15 mouse cellular contexts compared by ENCODE assay signal in the genomic region with DNA sequence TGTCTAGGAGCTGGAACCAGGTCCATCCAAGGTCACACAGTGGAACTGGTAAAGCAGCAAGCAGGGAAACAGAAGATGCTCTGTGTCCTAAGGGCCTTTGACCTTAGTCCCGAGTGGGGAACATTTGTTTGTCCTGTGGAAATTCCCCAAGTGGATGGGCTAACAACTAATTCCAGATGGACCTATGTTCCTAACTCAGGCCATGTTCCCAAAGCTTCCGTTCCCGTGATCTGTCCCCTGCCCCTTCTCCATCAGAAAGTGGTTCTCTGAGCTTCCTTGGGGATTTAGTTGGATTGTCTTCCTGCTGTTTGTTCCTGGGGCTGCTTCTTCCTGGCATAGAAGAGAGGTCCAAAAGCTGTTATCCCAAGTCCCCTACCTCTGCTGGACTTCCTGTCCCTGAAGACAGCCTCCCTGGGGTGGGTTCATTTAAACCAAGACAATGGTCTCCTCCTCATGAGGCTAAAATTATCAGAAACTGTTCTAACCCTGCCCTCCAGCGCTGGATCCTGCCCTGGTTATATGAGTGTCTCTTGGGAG. TPM values are rescaled to one million over a fixed set of nuclear protein-coding genes. Genes with fewer than 3 reads are reported as not detected.
DNase-seq lines count a peak whose midpoint lies in the region; ATAC-seq and TF ChIP-seq lines count a peak whose summit lies in the region.
"Had no signal": no experiment of that assay in that cellular context is flagged by ENCODE, and none has a peak within 500 bp of the region (broad histone marks: within the 10 kb centered on the region; RNA-seq: fewer than 3 reads in every experiment).

No protein-coding gene starts in this region.

- H3K4me1 ChIP-seq in liver, adult 2 months (ENCODE audit: control insufficient read depth, insufficient read depth, low read length), result peaks cover 20% of the 10 kb centered on the region
- no peaks in the 10 kb centered on the region for H3K4me1 ChIP-seq in hindbrain, embryonic 12.5 days
- H3K4me1 ChIP-seq: forebrain, embryonic 15.5 days had no signal

- DNase-seq in adrenal gland, postnatal 14 days, result peak; percentile 48
- DNase-seq in adrenal gland, adult 18-20 months (ENCODE audit: low spot score in 2 of 2), result no peak
- peak; percentile 71 for DNase-seq in liver, adult 2 months (ENCODE audit: extremely low read depth, low read depth, low spot score)
- no peak for DNase-seq in liver
- peak; percentile 54 to 58 for DNase-seq in heart, postnatal 10 days
- DNase-seq in kidney, postnatal 36 days, result peak; percentile 48 to 81
- DNase-seq in ovary, postnatal 14 days (ENCODE audit: low spot score), result no peak
- DNase-seq: cerebellum, postnatal 25 days; layer of hippocampus, postnatal 36 days; right cerebral cortex, postnatal 4 days had no signal

- no peaks in the 10 kb centered on the region for H3K79me2 ChIP-seq in liver, adult 2 months (ENCODE audit: control insufficient read depth, insufficient read depth, low read length)

- peak overlapping the region; percentile 73 for H3K27ac ChIP-seq in liver, adult 2 months (replicated peaks; ENCODE audit: insufficient read depth, low read depth, low read length)
- H3K27ac ChIP-seq in hindbrain, embryonic 12.5 days, result no peak overlapping the region
- H3K27ac ChIP-seq: embryonic facial prominence, embryonic 13.5 days; forebrain, embryonic 15.5 days; limb, embryonic 13.5 days; stomach, postnatal 0 days had no signal

- H3K4me2 ChIP-seq in hindbrain, embryonic 12.5 days (replicated peaks), result no peak overlapping the region
- H3K4me2 ChIP-seq: embryonic facial prominence, embryonic 13.5 days; forebrain, embryonic 15.5 days; limb, embryonic 13.5 days had no signal

- H3K9me3 ChIP-seq in hindbrain, embryonic 12.5 days (replicated peaks), result no peaks in the 10 kb centered on the region
- H3K9me3 ChIP-seq: embryonic facial prominence, embryonic 13.5 days; forebrain, embryonic 15.5 days; limb, embryonic 13.5 days had no signal

- H3K4me3 ChIP-seq in liver, adult 2 months (ENCODE audit: insufficient read depth, low read depth, low read length), result no peak overlapping the region
- H3K4me3 ChIP-seq in hindbrain, embryonic 12.5 days, result no peak overlapping the region
- H3K4me3 ChIP-seq: embryonic facial prominence, embryonic 13.5 days; forebrain, embryonic 15.5 days; limb, embryonic 13.5 days had no signal

- intact Hi-C loops in heart, postnatal 10 days (cut with DNase I), result loop anchor here (1.0 to 5.0 kb wide), 4 partner anchors 52 to 117 kb away; no protein-coding TSS in a partner anchor

- ATAC-seq in hindbrain, embryonic 12.5 days (ENCODE audit: low FRiP score), result no peak
- ATAC-seq: forebrain, embryonic 15.5 days had no signal

- H3K27me3 ChIP-seq in liver, adult 2 months (ENCODE audit: control insufficient read depth, insufficient read depth, low read length), result no peaks in the 10 kb centered on the region
- no peaks in the 10 kb centered on the region for H3K27me3 ChIP-seq in hindbrain, embryonic 12.5 days
- H3K27me3 ChIP-seq: embryonic facial prominence, embryonic 13.5 days; forebrain, embryonic 15.5 days; limb, embryonic 13.5 days had no signal

- no peaks in the 10 kb centered on the region for H3K36me3 ChIP-seq in liver, adult 2 months (ENCODE audit: control insufficient read depth, insufficient read depth, low read length)
- H3K36me3 ChIP-seq in hindbrain, embryonic 12.5 days, result no peaks in the 10 kb centered on the region
- H3K36me3 ChIP-seq: embryonic facial prominence, embryonic 13.5 days; forebrain, embryonic 15.5 days; limb, embryonic 13.5 days had no signal

- H3K9ac ChIP-seq in liver, adult 2 months (ENCODE audit: low read depth, low read length), result no peak overlapping the region
- H3K9ac ChIP-seq in hindbrain, embryonic 12.5 days, result no peak overlapping the region
- H3K9ac ChIP-seq: embryonic facial prominence, embryonic 13.5 days; forebrain, embryonic 15.5 days; limb, embryonic 13.5 days had no signal

- TF ChIP-seq POLR2A in liver, adult 2 months (IDR thresholded peaks at IDR 0.05; ENCODE audit: extremely low read depth, insufficient read depth, low read length), result no peak

- TF ChIP-seq CTCF in liver, adult 2 months (IDR thresholded peaks at IDR 0.05; ENCODE audit: low read depth, low read length), result no peak

- 26% methylated on average over 4 of the region's 4 CpGs for WGBS in liver, adult 2 months
- WGBS in hindbrain, embryonic 12.5 days, result 63% methylated on average over 4 of the region's 4 CpGs

RNA-seq across cellular contexts. Expression of gene Rhob, which starts 55.8 kb away (rescaled TPM):
- 201 and 234 TPM in 2 replicates for total RNA-seq in adrenal gland, postnatal 14 days (2021)
- total RNA-seq in adrenal gland, adult 18-20 months (2021), result 100 to 1,000 TPM; 186 to 189 TPM
- 12.8 and 25.2 TPM in 2 replicates for total RNA-seq in liver, adult 2 months (2014; rRNA removed)
- polyA plus RNA-seq in liver, adult 2 months (2012; rRNA removed), result 24.9 and 31.0 TPM in 2 replicates
- 100 to 1,000 TPM; 167 to 177 TPM for total RNA-seq in heart, postnatal 10 days (2021)
- polyA plus RNA-seq in hindbrain, embryonic 12.5 days (2016; fragmentation: Nextera tagmentation; extraction: Ambion mirVana), result 75.4 and 78.3 TPM in 2 replicates

Comparison
In these comparisons a context has a peak if more than half of its experiments do, and no peak if none do; other contexts are left out.
1. DNase-seq: peak in adrenal gland, postnatal 14 days (single experiment), liver, adult 2 months (single experiment), heart, postnatal 10 days (2 of 2) and kidney, postnatal 36 days (2 of 2); none in adrenal gland, adult 18-20 months (0 of 2), liver (single experiment) and ovary, postnatal 14 days (single experiment).